Mouse (Mus musculus) myocyte (in vitro differentiated cells): Measurements from ENCODE around the gene Wnk1.
"Not testable (repeated sequence)": the region's sequence is repeated elsewhere in the genome, so short reads cannot be mapped to it uniquely, and the experiment has no call there.

ENCODE experiments used
- CEBPB ChIP-seq: IDR thresholded peaks from 2 replicates; pipeline ENCODE4 v1.6.1; 2011; ENCODE audit warnings: mild to moderate bottlenecking, moderate library complexity; ENCODE audit not compliant: poor library complexity, insufficient read depth, severe bottlenecking
- MAX ChIP-seq: IDR thresholded peaks from one replicate; pipeline ENCODE4 v1.6.1; 2011; ENCODE audit warnings: low read depth, mild to moderate bottlenecking, control low read depth
- MYOD1 ChIP-seq, 3 experiments: IDR thresholded peaks; one replicate each; pipeline ENCODE4 v1.6.1; 2011; ENCODE audit warnings: control low read depth in 2 of 3, low read depth in 2 of 3, mild to moderate bottlenecking in 2 of 3, moderate library complexity in 1 of 3; ENCODE audit not compliant: insufficient read length in 2 of 3, control insufficient read depth in 1 of 3
- MYOG ChIP-seq, 3 experiments: IDR thresholded peaks; one replicate each; pipeline ENCODE4 v1.6.1; 2011; ENCODE audit warnings: control low read depth in 2 of 3, low read depth in 2 of 3, mild to moderate bottlenecking in 2 of 3; ENCODE audit not compliant: insufficient read length in 2 of 3, control insufficient read depth in 1 of 3, insufficient read depth in 1 of 3
- POLR2A ChIP-seq: IDR thresholded peaks from one replicate; pipeline ENCODE4 v1.6.1; 2011; ENCODE audit warnings: low read depth, mild to moderate bottlenecking, control low read depth, moderate library complexity; ENCODE audit not compliant: insufficient read length
- TCF12 ChIP-seq: IDR thresholded peaks from one replicate; pipeline ENCODE4 v1.6.1; 2011; ENCODE audit warnings: mild to moderate bottlenecking, control low read depth; ENCODE audit not compliant: poor library complexity, insufficient read depth, severe bottlenecking
- TCF3 ChIP-seq: IDR thresholded peaks from one replicate; pipeline ENCODE4 v1.6.1; 2011; ENCODE audit warnings: low read depth, control low read depth; ENCODE audit not compliant: insufficient read length

- TF ChIP-seq POLR2A; CEBPB; MYOD1 (IDR thresholded peaks at IDR 0.05; ENCODE audit: control insufficient read depth in 1 of 3, insufficient read length in 2 of 3, low read depth in 2 of 3); MAX; TCF3; MYOG (IDR thresholded peaks at IDR 0.05; ENCODE audit: control insufficient read depth in 1 of 3, insufficient read depth in 1 of 3, insufficient read length in 2 of 3, low read depth in 2 of 3); TCF12: not testable (repeated sequence)
Measured at GRCm38 (mm10) chr6:120087041-120087440, 48.6 kb upstream of the Wnk1 start.
